Mouse (Mus musculus): Measurements from ENCODE around the gene Ncmap.

DNA sequence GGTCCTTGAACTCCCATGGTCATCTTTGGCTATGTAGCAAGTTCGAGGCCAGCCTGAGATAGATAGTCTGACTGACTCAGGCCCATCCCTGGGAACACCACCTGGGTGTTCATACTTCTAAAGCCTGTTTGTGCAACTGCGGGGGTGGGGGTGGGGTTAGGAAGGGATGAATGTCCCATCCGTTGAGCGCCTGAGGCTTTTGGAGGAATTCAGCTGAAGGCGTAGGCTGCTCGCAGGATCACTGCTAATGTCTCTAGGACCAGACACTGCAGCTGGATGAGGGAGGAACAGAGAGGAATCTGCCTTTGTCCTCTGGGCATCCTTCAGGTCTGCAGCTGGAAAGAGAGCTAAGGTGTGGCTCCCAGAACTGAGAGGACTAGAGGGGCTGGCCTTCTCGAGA, 3.4 kb downstream of the Ncmap start:
- TF ChIP-seq CTCF (IDR thresholded peaks at IDR 0.05; ENCODE audit: borderline replicate concordance, extremely low read depth, insufficient read depth, insufficient read length), result no peak
- TF ChIP-seq POLR2A (IDR thresholded peaks at IDR 0.05; ENCODE audit: borderline replicate concordance, extremely low read depth, insufficient read depth, insufficient read length, poor library complexity, severe bottlenecking), result no peak
